Mouse (Mus musculus): ENCODE measurements at regions not wholly inside any gene's neighbourhood (a gene's known extent, or its start where the extent isn't known, plus 50 kb on each side); places are given as distances from the start of the nearest gene placed in this dataset.
"Not testable (repeated sequence)": the region's sequence is repeated elsewhere in the genome, so short reads cannot be mapped to it uniquely, and the experiment has no call there.

GRCm38 (mm10) chr2:22024438-22024837 is 202.9 kb upstream of the Myo3a start:
- WGBS, result 54% methylated on average over 2 of the region's 2 CpGs
- Histone ChIP-seq H3K4me2 (replicated peaks) (no peak overlapping the region), H3K4me3 (replicated peaks) (no peak overlapping the region), H3K4me1 (no peaks in the 10 kb centered on the region), H3K36me3 (no peaks in the 10 kb centered on the region), H3K9ac (no peak overlapping the region), H3K27ac (replicated peaks) (no peak overlapping the region), H3K9me3 (replicated peaks) (no peaks in the 10 kb centered on the region), H3K27me3 (no peaks in the 10 kb centered on the region)
- ATAC-seq (ENCODE audit: insufficient number of reproducible peaks, low FRiP score, low TSS enrichment, low read depth), result no peak

- no peaks in the 10 kb centered on the region for H3K36me3 ChIP-seq
- WGBS, result 72% methylated on average over 1 of the region's 1 CpGs
- no peaks in the 10 kb centered on the region for H3K4me1 ChIP-seq
- no peak overlapping the region for H3K27ac ChIP-seq (replicated peaks)
- no peak overlapping the region for H3K4me3 ChIP-seq (replicated peaks)
- no peak for ATAC-seq (ENCODE audit: insufficient number of reproducible peaks, low FRiP score, low TSS enrichment, low read depth)
- no peaks in the 10 kb centered on the region for H3K9me3 ChIP-seq (replicated peaks)
- H3K9ac ChIP-seq, result no peak overlapping the region
- H3K27me3 ChIP-seq, result no peaks in the 10 kb centered on the region
- no peak overlapping the region for H3K4me2 ChIP-seq (replicated peaks)
Measured at GRCm38 (mm10) chr2:22026794-22027193, 200.5 kb upstream of the Myo3a start.

GRCm38 (mm10) chr2:22028569-22028968 is 198.7 kb upstream of the Myo3a start:
- Histone ChIP-seq H3K4me1 (no peaks in the 10 kb centered on the region), H3K9me3 (replicated peaks) (no peaks in the 10 kb centered on the region), H3K27ac (replicated peaks) (no peak overlapping the region), H3K4me2 (replicated peaks) (no peak overlapping the region), H3K9ac (no peak overlapping the region), H3K27me3 (no peaks in the 10 kb centered on the region), H3K36me3 (no peaks in the 10 kb centered on the region), H3K4me3 (replicated peaks) (no peak overlapping the region)
- 65% methylated on average over 1 of the region's 1 CpGs for WGBS
- no peak for ATAC-seq (ENCODE audit: insufficient number of reproducible peaks, low FRiP score, low TSS enrichment, low read depth)

GRCm38 (mm10) chr2:22029022-22029803 is 198.1 kb upstream of the Myo3a start:
- no peaks in the 10 kb centered on the region for H3K9me3 ChIP-seq (replicated peaks)
- H3K4me3 ChIP-seq (replicated peaks), result no peak overlapping the region
- H3K36me3 ChIP-seq, result no peaks in the 10 kb centered on the region
- H3K27ac ChIP-seq (replicated peaks), result no peak overlapping the region
- ATAC-seq (ENCODE audit: insufficient number of reproducible peaks, low FRiP score, low TSS enrichment, low read depth), result no peak
- H3K4me1 ChIP-seq, result no peaks in the 10 kb centered on the region
- H3K27me3 ChIP-seq, result no peaks in the 10 kb centered on the region
- H3K9ac ChIP-seq, result no peak overlapping the region
- WGBS, result 56% methylated on average over 8 of the region's 8 CpGs
- no peak overlapping the region for H3K4me2 ChIP-seq (replicated peaks)

GRCm38 (mm10) chr2:22029804-22030194 is 197.5 kb upstream of the Myo3a start:
- no peak for ATAC-seq (ENCODE audit: insufficient number of reproducible peaks, low FRiP score, low TSS enrichment, low read depth)
- no peaks in the 10 kb centered on the region for H3K4me1 ChIP-seq
- no peak overlapping the region for H3K4me2 ChIP-seq (replicated peaks)
- H3K9me3 ChIP-seq (replicated peaks), result no peaks in the 10 kb centered on the region
- no peak overlapping the region for H3K9ac ChIP-seq
- H3K4me3 ChIP-seq (replicated peaks), result no peak overlapping the region
- 85% methylated on average over 5 of the region's 5 CpGs for WGBS
- H3K27me3 ChIP-seq, result no peaks in the 10 kb centered on the region
- H3K27ac ChIP-seq (replicated peaks), result no peak overlapping the region
- no peaks in the 10 kb centered on the region for H3K36me3 ChIP-seq

- Histone ChIP-seq H3K27ac (replicated peaks) (no peak overlapping the region), H3K4me1 (no peaks in the 10 kb centered on the region), H3K4me3 (replicated peaks) (no peak overlapping the region), H3K4me2 (replicated peaks) (no peak overlapping the region), H3K9me3 (replicated peaks) (no peaks in the 10 kb centered on the region), H3K36me3 (no peaks in the 10 kb centered on the region), H3K27me3 (no peaks in the 10 kb centered on the region), H3K9ac (no peak overlapping the region)
- 60% methylated on average over 2 of the region's 2 CpGs for WGBS
- ATAC-seq (ENCODE audit: insufficient number of reproducible peaks, low FRiP score, low TSS enrichment, low read depth), result no peak
Measured at GRCm38 (mm10) chr2:22036841-22037240, 190.5 kb upstream of the Myo3a start.

GRCm38 (mm10) chr2:22038780-22039179 is 188.5 kb upstream of the Myo3a start:
- Histone ChIP-seq H3K36me3 (no peaks in the 10 kb centered on the region), H3K27me3 (no peaks in the 10 kb centered on the region), H3K4me1 (no peaks in the 10 kb centered on the region), H3K4me2 (replicated peaks) (no peak overlapping the region), H3K4me3 (replicated peaks) (no peak overlapping the region), H3K9me3 (replicated peaks) (no peaks in the 10 kb centered on the region), H3K27ac (replicated peaks) (no peak overlapping the region), H3K9ac (no peak overlapping the region)
- ATAC-seq (ENCODE audit: insufficient number of reproducible peaks, low FRiP score, low TSS enrichment, low read depth), result no peak
- WGBS, result 29% methylated on average over 2 of the region's 2 CpGs

- ATAC-seq (ENCODE audit: insufficient number of reproducible peaks, low FRiP score, low TSS enrichment, low read depth); H3K4me1 ChIP-seq; H3K27me3 ChIP-seq; H3K4me2 ChIP-seq (replicated peaks); H3K9me3 ChIP-seq (replicated peaks); H3K36me3 ChIP-seq; H3K9ac ChIP-seq; H3K27ac ChIP-seq (replicated peaks); H3K4me3 ChIP-seq (replicated peaks): not testable (repeated sequence)
- 80% methylated on average over 6 of the region's 6 CpGs for WGBS
Measured at GRCm38 (mm10) chr2:22043937-22044336, 183.4 kb upstream of the Myo3a start.

- Histone ChIP-seq H3K9me3 (replicated peaks) (no peaks in the 10 kb centered on the region), H3K27ac (replicated peaks) (no peak overlapping the region), H3K9ac (no peak overlapping the region), H3K4me2 (replicated peaks) (no peak overlapping the region), H3K36me3 (no peaks in the 10 kb centered on the region), H3K4me1 (no peaks in the 10 kb centered on the region), H3K4me3 (replicated peaks) (no peak overlapping the region), H3K27me3 (no peaks in the 10 kb centered on the region)
- no peak for ATAC-seq (ENCODE audit: insufficient number of reproducible peaks, low FRiP score, low TSS enrichment, low read depth)
- 66% methylated on average over 2 of the region's 2 CpGs for WGBS
Measured at GRCm38 (mm10) chr2:22044949-22045348, 182.4 kb upstream of the Myo3a start.

GRCm38 (mm10) chr2:22047465-22047864 is 179.8 kb upstream of the Myo3a start:
- no peak overlapping the region for H3K9ac ChIP-seq
- ATAC-seq (ENCODE audit: insufficient number of reproducible peaks, low FRiP score, low TSS enrichment, low read depth), result no peak
- no peak overlapping the region for H3K4me2 ChIP-seq (replicated peaks)
- H3K9me3 ChIP-seq (replicated peaks), result no peaks in the 10 kb centered on the region
- H3K36me3 ChIP-seq, result no peaks in the 10 kb centered on the region
- no peak overlapping the region for H3K4me3 ChIP-seq (replicated peaks)
- no peaks in the 10 kb centered on the region for H3K4me1 ChIP-seq
- WGBS, result 74% methylated on average over 3 of the region's 3 CpGs
- no peaks in the 10 kb centered on the region for H3K27me3 ChIP-seq
- no peak overlapping the region for H3K27ac ChIP-seq (replicated peaks)

GRCm38 (mm10) chr2:22066535-22066934 is 160.8 kb upstream of the Myo3a start:
- WGBS, result 79% methylated on average over 5 of the region's 5 CpGs
- Histone ChIP-seq H3K4me1 (no peaks in the 10 kb centered on the region), H3K27ac (replicated peaks) (no peak overlapping the region), H3K4me2 (replicated peaks) (no peak overlapping the region), H3K36me3 (no peaks in the 10 kb centered on the region), H3K4me3 (replicated peaks) (no peak overlapping the region), H3K27me3 (no peaks in the 10 kb centered on the region), H3K9ac (no peak overlapping the region), H3K9me3 (replicated peaks) (no peaks in the 10 kb centered on the region)
- no peak for ATAC-seq (ENCODE audit: insufficient number of reproducible peaks, low FRiP score, low TSS enrichment, low read depth)

GRCm38 (mm10) chr2:22096848-22097247 is 130.5 kb upstream of the Myo3a start:
- no peak for ATAC-seq (ENCODE audit: insufficient number of reproducible peaks, low FRiP score, low TSS enrichment, low read depth)
- 95% methylated on average over 2 of the region's 2 CpGs for WGBS
- H3K36me3 ChIP-seq, result no peaks in the 10 kb centered on the region
- no peaks in the 10 kb centered on the region for H3K4me1 ChIP-seq
- no peak overlapping the region for H3K9ac ChIP-seq
- H3K9me3 ChIP-seq (replicated peaks), result no peaks in the 10 kb centered on the region
- H3K4me3 ChIP-seq (replicated peaks), result no peak overlapping the region
- no peak overlapping the region for H3K4me2 ChIP-seq (replicated peaks)
- H3K27ac ChIP-seq (replicated peaks), result no peak overlapping the region
- H3K27me3 ChIP-seq, result no peaks in the 10 kb centered on the region
